Mouse (Mus musculus): ENCODE results near the gene Cdh26. TPM values are rescaled to one million over a fixed set of nuclear protein-coding genes. Genes with fewer than 3 reads are reported as not detected.

The Cdh26 gene
- total RNA-seq, 2 experiments from 2014 or later, result not detected

DNA sequence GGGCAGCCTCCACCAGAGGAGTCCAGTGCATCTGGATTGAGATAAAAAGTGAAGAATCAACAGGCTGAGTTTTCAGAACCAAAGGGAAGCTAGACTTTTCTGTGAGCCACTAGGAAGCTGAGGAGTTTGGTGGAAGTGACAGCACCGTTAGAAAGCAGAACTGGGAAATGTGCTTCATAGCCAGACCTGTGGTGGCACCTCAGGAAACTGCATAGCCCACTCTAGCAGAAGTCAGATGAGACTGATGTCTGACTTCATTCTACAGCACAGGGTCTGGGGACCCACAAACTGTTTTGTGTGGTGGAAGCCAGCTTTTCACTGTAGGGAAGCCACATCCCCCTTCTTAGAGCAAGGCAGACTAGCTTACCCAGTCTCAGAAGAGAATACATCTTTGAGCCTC is 67.6 kb downstream of the Cdh26 start:
- no peak for DNase-seq
- intact Hi-C loops (cut with DNase I; ENCODE audit: low total_unique reads), result no loop called here

DNA sequence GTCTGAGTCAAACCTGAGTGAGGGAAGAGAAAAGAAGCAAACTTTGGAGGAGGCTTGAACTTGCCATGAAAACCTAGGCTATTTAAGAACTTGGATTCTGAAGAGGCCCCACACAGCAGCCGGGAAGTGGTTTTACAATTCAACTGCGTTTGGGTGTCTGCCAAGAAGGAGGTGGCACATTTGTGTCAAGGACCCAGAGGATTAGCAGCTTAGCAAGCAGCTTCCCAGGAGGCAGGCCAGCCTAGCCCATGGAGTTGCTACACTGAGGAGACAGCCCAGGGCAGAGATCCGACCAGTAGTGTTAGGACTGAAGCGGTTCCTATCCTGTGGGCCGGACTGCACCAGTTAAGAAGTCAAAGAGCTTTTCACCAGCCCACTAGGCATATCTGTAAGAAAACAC is 68.1 kb downstream of the Cdh26 start:
- DNase-seq, result no peak
- intact Hi-C loops (cut with DNase I; ENCODE audit: low total_unique reads), result no loop called here

DNA sequence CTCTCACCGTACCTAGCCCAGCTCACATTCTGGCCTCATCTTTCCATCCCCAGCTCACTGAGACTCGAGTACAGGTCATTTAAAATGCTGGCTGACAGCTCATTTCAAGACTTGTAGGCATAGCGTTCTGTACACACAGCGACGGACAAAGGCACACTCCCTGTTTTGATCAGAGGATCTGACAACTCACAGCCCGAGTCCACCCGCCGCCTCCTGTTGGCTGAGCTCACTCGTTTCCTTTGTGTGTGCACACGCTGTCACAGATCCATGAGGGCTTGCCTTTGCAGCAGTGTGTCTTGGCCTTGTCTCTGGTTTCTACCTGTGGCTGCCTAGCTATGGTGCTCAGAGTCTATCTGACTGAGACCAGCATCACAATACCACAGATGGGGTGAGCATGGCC is 72.1 kb downstream of the Cdh26 start:
- DNase-seq, result no peak
- intact Hi-C loops (cut with DNase I; ENCODE audit: low total_unique reads), result no loop called here

DNA sequence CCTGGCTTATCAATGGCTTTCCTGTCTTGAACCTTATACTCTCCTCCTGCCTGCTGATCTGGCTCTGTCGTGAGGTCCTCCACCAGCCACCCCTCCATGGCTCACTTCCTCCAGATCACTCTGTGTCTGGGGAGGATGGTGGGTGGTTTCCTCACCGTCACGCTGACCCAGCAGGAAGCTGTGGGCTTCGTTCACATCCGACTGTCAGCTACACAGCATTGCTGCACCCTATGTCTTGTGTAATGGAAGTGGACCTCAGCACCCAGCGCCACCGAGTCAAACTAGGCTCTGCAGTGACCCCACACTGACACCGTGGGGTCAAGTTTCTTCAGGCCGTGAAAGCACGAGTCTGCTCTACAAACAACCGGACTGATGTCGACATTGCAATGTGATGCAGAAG is 75.7 kb downstream of the Cdh26 start:
- DNase-seq, result peak; percentile 14
- intact Hi-C loops (cut with DNase I; ENCODE audit: low total_unique reads), result loop anchor here (5.0 kb wide), 1 partner anchor 156 kb away; no protein-coding TSS in a partner anchor

DNA sequence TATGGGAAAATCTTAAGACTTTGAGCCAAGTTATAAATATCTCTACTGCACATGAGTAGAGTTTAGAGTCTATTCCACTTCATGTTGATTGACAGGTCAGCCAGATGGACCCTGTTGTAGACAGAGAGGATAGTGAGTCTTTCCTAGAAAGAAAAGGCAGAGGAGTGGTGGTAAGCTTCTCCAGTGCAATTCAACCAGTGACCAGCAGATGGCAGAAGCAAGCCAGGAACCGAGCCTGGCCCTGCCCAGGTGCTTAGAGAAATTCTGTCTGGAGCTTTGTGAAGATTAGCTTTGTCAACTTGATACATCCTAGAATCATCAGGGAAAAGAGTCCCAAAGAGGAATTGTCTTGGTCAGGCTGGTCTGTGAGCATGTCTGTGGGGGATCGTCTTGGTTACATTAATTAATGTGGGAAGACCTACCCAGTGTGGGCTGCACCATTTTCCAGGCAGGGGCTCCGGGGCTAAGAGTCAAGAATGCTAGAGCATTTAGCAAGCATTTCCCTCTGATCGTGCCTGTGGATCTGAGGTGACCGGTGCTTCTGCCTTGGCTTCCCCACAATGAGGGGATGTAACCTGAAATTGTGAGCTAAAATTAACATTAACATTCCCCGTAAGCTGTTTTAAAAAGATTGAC is 77.2 kb downstream of the Cdh26 start:
- intact Hi-C loops (cut with DNase I; ENCODE audit: low total_unique reads), result loop anchor here (5.0 kb wide), 1 partner anchor 155 kb away; no protein-coding TSS in a partner anchor
- peak; percentile 67 for DNase-seq

DNA sequence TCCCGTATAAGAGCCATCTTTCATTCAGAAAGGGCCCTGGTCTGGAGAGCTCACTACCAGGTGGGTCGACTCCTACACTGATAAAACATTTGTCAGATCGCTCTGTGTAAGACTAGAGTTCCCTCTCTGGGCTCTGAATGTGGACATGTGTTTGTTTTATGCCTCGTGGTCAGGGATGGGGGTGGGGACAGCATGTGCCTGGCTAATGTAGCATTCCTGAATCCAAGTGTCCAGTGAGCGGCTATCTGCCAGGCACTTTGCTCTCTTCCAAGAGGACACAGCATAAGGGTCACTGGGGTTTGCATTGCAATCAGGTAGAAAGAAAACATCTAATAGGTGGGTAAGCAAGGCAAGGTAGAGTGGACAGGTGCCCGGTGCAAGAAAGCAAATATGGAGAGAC is 77.9 kb downstream of the Cdh26 start:
- intact Hi-C loops (cut with DNase I; ENCODE audit: low total_unique reads), result loop anchor here (5.0 kb wide), 1 partner anchor 154 kb away; no protein-coding TSS in a partner anchor

DNA sequence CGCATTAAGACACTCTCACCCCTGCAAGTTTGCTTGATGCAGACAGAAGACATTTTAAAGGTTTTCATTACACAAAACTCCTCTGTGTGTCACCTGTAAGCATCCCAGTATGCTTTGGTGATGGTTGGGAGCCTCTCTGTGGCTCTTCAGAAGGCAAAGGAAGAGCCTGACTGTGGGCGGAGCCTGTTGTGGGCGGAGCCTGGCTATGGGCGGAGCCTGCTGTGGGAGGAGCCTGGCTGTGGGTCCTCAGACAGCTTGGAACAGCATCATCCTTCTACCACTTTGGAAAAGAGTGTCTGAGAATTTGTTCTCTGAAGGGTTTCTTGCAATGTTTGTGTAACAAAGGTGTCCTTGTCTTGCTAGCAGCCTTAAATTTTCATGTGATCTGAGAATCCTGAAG is 82.7 kb downstream of the Cdh26 start:
- intact Hi-C loops (cut with DNase I; ENCODE audit: low total_unique reads), result no loop called here
- no peak for DNase-seq

More for the DNA sequence above, 77.9 kb downstream of the Cdh26 start:
- no peak for DNase-seq

DNA sequence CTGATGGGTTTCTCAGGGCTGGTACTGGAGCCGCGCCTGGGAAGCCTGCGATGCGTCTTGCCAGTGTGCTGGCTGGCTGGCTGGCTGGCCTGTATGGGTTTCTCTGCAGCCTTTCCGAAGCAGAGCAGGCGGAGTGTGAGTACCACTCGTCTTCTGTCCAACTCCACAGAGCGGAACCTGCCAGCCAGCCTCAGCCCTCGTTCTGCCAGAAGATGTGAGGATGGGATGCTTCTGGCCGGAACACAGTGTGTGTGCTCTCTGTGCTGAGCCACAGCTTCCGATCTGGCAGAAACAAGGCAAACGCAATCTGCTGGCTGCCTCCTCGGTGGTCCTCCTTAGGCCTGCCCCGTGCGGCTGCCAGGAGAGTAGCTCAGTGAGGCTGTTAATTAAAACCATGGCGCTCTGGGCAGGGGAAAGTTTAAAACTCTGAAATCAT is 83.3 kb downstream of the Cdh26 start:
- DNase-seq, result peak; percentile 43
- intact Hi-C loops (cut with DNase I; ENCODE audit: low total_unique reads), result no loop called here

DNA sequence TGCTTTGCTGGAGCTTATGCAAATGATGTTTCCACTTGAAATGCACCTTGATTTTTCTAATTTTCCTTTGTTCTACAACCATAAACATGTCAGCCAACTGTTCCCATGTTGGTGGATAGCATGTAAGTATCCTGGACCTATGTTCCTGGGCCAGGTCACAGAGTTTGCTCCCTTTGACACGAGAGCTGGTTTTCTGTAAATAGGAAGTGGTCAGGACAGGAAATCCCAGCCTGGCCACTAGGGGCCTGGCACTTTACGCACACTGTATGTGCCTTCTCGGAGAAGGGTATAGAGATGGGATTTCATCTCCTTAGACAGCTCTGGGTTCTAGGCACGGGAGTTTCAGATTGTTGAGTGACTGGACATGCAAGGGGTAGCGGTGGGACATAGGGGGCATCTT is 86.1 kb downstream of the Cdh26 start:
- no peak for DNase-seq
- intact Hi-C loops (cut with DNase I; ENCODE audit: low total_unique reads), result no loop called here

DNA sequence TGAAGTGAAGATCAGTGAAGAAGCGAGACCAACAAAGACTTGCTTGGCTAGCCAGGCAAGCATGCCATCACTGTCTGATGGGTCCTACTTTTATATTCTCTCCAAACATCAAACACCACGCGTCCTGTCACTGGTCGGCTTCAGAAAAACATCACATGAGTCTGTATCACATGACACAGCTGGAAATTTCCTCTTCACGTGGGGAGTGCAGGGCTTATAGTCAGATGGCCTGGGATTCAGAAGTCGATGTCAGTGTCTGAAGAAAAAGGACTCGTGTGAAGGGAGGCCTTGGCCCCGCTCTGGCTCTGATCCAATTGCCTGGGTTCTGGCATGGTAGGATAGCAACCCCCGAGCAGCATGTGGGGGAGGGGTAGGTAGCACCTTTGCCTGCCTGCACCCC is 86.6 kb downstream of the Cdh26 start:
- no peak for DNase-seq
- intact Hi-C loops (cut with DNase I; ENCODE audit: low total_unique reads), result no loop called here

DNA sequence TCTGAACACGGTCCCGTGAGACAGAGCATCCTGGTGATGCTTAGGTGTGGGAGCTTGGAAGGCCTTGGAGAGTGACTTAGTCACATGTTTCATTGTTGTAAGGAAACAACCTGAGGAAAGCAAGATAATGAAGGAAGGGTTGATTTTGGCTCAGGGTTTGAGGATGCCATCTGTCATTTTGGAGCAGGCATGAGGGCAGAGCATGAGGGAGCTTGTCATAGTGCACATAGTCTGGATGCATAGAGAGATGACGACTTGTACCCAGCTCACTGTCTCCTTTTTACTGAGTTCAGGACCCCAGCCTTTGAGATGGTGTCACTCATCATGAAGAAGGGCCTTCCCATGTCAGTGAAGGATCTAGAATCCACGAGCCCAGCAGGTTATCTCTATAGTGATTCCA is 89.0 kb downstream of the Cdh26 start:
- intact Hi-C loops (cut with DNase I; ENCODE audit: low total_unique reads), result no loop called here
- no peak for DNase-seq

DNA sequence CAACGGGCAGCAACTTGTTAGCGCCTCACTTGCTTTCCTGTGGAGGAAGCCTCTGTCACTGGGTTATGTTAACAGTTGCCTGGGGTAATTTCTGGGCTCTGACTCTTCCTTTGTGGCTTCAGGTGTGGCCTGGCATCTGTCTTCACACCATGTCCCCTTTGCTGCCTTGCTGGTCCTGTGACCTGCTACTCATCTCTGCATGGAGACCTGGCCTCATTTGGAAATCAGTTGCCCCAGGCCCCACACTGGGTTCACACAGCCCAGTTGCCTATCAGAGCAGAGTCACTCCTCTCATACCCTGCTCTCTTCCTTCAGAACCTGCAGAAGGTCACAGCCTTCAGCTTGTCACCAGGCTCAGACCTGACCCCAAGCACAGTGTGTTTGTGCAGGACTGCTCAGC is 89.9 kb downstream of the Cdh26 start:
- intact Hi-C loops (cut with DNase I; ENCODE audit: low total_unique reads), result no loop called here

DNA sequence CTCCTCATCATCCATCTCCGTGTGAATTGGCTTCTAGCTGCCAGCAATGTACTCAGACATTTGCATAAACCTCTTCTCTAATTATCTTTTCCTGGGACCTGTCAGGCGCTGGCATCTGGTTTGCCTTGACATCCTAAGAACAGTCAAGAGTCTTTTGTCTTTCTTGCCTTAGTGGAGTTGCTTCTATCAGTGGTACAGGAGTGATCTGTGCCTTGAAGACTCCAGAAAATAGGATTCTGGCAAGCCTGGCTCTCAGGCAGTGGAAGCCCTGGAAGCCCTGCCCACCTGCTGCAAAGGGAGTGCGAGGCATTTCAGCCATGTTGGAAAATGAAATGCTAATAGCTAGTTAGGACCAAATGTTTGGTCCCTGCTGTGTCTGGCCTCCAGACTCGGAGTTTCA is 92.0 kb downstream of the Cdh26 start:
- no peak for DNase-seq
- intact Hi-C loops (cut with DNase I; ENCODE audit: low total_unique reads), result no loop called here

More for the DNA sequence above, 89.9 kb downstream of the Cdh26 start:
- no peak for DNase-seq

DNA sequence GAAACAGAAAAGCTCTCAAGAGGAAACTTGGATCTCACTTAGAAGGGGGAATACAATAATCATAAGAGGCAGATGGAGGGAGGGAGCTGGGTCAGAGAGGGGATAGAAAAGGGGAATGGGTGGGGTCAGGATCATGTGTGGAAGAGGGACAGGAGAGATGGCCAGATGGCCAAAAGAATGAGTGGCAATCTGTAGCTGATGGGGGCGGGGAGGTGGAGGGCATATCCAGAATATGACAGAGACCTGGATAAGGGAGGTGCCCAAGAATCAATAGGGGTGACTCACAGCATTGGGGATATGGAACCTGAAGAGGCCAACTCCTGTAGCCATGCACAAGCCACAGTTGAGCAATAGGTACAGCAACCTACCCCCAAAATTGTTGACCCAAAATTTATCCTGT is 92.5 kb downstream of the Cdh26 start:
- no peak for DNase-seq
- intact Hi-C loops (cut with DNase I; ENCODE audit: low total_unique reads), result no loop called here

DNA sequence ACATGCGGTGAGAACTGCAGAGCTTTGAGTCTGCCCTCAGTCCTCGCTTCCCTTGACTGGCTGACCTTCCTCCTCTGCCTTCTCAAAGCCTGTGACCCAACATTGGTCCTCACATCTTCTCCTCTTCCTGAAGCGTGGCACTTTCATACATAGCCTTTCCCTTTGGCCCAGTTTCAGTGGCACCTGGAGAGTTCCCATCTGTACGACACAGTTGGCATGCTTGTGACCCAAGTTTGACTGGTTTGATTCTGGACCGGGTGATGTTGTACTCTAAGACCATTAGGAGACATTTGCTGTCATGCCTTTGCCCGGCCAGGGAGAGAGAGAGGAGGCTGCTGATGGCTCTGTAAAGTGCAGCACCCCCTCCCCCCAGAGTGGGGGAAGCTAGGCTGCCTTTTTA is 96.4 kb downstream of the Cdh26 start:
- intact Hi-C loops (cut with DNase I; ENCODE audit: low total_unique reads), result no loop called here
- no peak for DNase-seq

DNA sequence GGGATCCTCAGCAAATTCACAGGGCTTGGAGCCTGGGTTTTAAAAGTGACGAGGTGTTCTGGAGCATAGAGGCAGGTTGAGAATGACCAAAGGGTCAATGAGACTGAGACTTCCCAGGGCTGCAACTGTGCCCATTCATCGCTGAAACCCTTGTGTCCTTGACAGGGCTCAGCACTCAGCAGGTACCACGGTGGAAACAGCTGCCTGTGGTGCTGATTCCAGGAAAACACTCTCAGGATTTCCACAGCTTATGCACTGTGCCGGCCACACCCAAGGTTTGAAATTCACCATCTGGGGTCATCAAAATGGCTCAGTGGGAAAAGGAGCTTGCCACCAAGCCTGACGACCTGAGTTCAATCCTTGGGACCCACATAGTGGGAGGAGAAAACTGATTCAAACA is 100.9 kb downstream of the Cdh26 start:
- intact Hi-C loops (cut with DNase I; ENCODE audit: low total_unique reads), result no loop called here

DNA sequence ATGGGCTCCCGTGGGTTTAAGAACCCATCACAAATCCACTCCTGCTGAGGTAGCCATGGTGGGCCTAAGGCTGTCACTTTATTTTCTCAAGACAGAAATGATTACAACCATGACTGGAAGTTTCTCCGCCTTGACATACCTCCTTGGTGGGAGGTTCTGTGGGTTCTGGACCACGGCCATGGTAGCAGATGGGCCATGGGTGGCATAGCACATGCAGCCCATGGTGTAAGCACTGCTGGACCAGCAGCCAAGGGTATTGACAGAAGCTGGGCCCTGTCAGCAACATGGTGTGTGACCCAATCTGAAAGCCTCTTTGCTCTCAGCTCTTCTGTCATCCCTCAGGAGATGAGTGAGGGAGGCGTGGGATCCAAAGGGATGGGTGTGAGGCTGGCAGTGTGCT is 106.2 kb downstream of the Cdh26 start:
- intact Hi-C loops (cut with DNase I; ENCODE audit: low total_unique reads), result no loop called here
- no peak for DNase-seq

More for the DNA sequence above, 100.9 kb downstream of the Cdh26 start:
- DNase-seq, result no peak

Other genes with a start within 250 kb of the Cdh26 start
- gene Sycp2, start 22.8 kb upstream of the Cdh26 start, total RNA-seq (2021), result under 1 TPM; 0.08 to 0.24 TPM
- gene Ppp1r3d, start 16.1 kb upstream of the Cdh26 start, total RNA-seq (2021), result 1 to 10 TPM; 4.7 to 5.7 TPM
- 1 to 10 TPM; 3.6 to 4.6 TPM for gene Fam217b, start 16.0 kb upstream of the Cdh26 start, total RNA-seq (2021)

Data from gastrocnemius, postnatal 14 days (tissue).